Mouse (Mus musculus) urinary bladder, postnatal 4 days (tissue): Measurements from ENCODE around the gene Gpr68.

Experiments
- DNase-seq, 2 experiments: peaks; one replicate each; pipeline ENCODE4 v3.0.0; 2021 to 2022; ENCODE audit warnings: low spot score in 2 of 2

Gene Gpr68

GRCm38 (mm10) chr12:100907598-100908297 is at the start of gene Gpr68:
Gpr68 (minus strand) TSS chr12:100908198.
- no peak for DNase-seq

- DNase-seq = no peak
Observed at GRCm38 (mm10) chr12:100957257-100957656, 49.3 kb upstream of the Gpr68 start.

GRCm38 (mm10) chr12:100956825-100957224 is 48.8 kb upstream of the Gpr68 start:
- DNase-seq = no peak

GRCm38 (mm10) chr12:100956028-100956427 is 48.0 kb upstream of the Gpr68 start:
- DNase-seq = no peak

GRCm38 (mm10) chr12:100953926-100954325 is 45.9 kb upstream of the Gpr68 start:
- no peak for DNase-seq

GRCm38 (mm10) chr12:100952193-100952931 is 44.4 kb upstream of the Gpr68 start:
- peak; percentile 55 to 77 for DNase-seq

GRCm38 (mm10) chr12:100949146-100949545 is 41.1 kb upstream of the Gpr68 start:
- no peak for DNase-seq

- DNase-seq = no peak
Observed at GRCm38 (mm10) chr12:100948021-100948420, 40.0 kb upstream of the Gpr68 start.

- no peak for DNase-seq
Observed at GRCm38 (mm10) chr12:100945948-100946347, 38.0 kb upstream of the Gpr68 start.

GRCm38 (mm10) chr12:100945501-100945900 is 37.5 kb upstream of the Gpr68 start:
- DNase-seq = no peak

GRCm38 (mm10) chr12:100944921-100945336 is 36.9 kb upstream of the Gpr68 start:
- no peak for DNase-seq

- no peak for DNase-seq
Observed at GRCm38 (mm10) chr12:100943146-100943545, 35.1 kb upstream of the Gpr68 start.

GRCm38 (mm10) chr12:100941361-100941760 is 33.4 kb upstream of the Gpr68 start:
- DNase-seq = no peak

GRCm38 (mm10) chr12:100937441-100938360 is 29.7 kb upstream of the Gpr68 start:
- DNase-seq = peak in 1 of 2 experiments; percentile 17

GRCm38 (mm10) chr12:100936737-100937136 is 28.7 kb upstream of the Gpr68 start:
- no peak for DNase-seq

GRCm38 (mm10) chr12:100936116-100936515 is 28.1 kb upstream of the Gpr68 start:
- DNase-seq = peak; percentile 34 to 78

GRCm38 (mm10) chr12:100934796-100935195 is 26.8 kb upstream of the Gpr68 start:
- no peak for DNase-seq

GRCm38 (mm10) chr12:100931653-100932052 is 23.7 kb upstream of the Gpr68 start:
- DNase-seq = no peak

- DNase-seq = no peak
Observed at GRCm38 (mm10) chr12:100928286-100928685, 20.3 kb upstream of the Gpr68 start.

GRCm38 (mm10) chr12:100925644-100926619 is 17.9 kb upstream of the Gpr68 start:
- DNase-seq = no peak
